Mouse (Mus musculus) CD4-positive helper T cell, adult 2 months (primary cell): ENCODE measurements around the gene Dzip1.

Source experiments
- DNase-seq: peaks from one replicate; pipeline ENCODE4 v3.0.0-alpha.2; 2012; ENCODE audit warnings: low read depth, missing footprints, low spot score

Dzip1 gene

GRCm38 (mm10) chr14:118922667-118923184 lies 2.5 kb downstream of the Dzip1 start:
- peak; percentile 46 for DNase-seq

GRCm38 (mm10) chr14:118922251-118922650 lies 3.0 kb downstream of the Dzip1 start:
- no peak for DNase-seq

GRCm38 (mm10) chr14:118920654-118921053 lies 4.6 kb downstream of the Dzip1 start:
- peak; percentile 31 for DNase-seq

GRCm38 (mm10) chr14:118919025-118919424 lies 6.2 kb downstream of the Dzip1 start:
- DNase-seq: peak; percentile 55

- no peak for DNase-seq
These were observed 11.6 kb downstream of the Dzip1 start for GRCm38 (mm10) chr14:118913651-118914050.

- DNase-seq: no peak
These were observed 13.7 kb downstream of the Dzip1 start for GRCm38 (mm10) chr14:118911521-118911920.

- peak; percentile 73 for DNase-seq
These were observed 14.7 kb downstream of the Dzip1 start for GRCm38 (mm10) chr14:118910332-118911222.

- no peak for DNase-seq
These were observed 15.4 kb downstream of the Dzip1 start for GRCm38 (mm10) chr14:118909872-118910271.

- DNase-seq: no peak
These were observed 17.7 kb downstream of the Dzip1 start for GRCm38 (mm10) chr14:118907592-118907991.

- DNase-seq: no peak
These were observed 21.2 kb downstream of the Dzip1 start for GRCm38 (mm10) chr14:118903867-118904562.

GRCm38 (mm10) chr14:118903397-118903796 lies 21.9 kb downstream of the Dzip1 start:
- no peak for DNase-seq

- DNase-seq: no peak
These were observed 24.3 kb downstream of the Dzip1 start for GRCm38 (mm10) chr14:118900911-118901310.

GRCm38 (mm10) chr14:118899940-118900339 lies 25.3 kb downstream of the Dzip1 start:
- no peak for DNase-seq

- no peak for DNase-seq
These were observed 29.6 kb downstream of the Dzip1 start for GRCm38 (mm10) chr14:118895655-118896054.

GRCm38 (mm10) chr14:118895228-118895627 lies 30.0 kb downstream of the Dzip1 start:
- DNase-seq: no peak

- DNase-seq: no peak
These were observed 35.2 kb downstream of the Dzip1 start for GRCm38 (mm10) chr14:118890101-118890500.

GRCm38 (mm10) chr14:118884250-118884556 lies 41.1 kb downstream of the Dzip1 start:
- no peak for DNase-seq

- no peak for DNase-seq
These were observed 41.7 kb downstream of the Dzip1 start for GRCm38 (mm10) chr14:118883344-118884249.

- no peak for DNase-seq
These were observed 44.6 kb downstream of the Dzip1 start for GRCm38 (mm10) chr14:118880696-118881095.

GRCm38 (mm10) chr14:118878346-118878910 lies 46.8 kb downstream of the Dzip1 start:
- DNase-seq: no peak

GRCm38 (mm10) chr14:118874786-118875415 lies 50.4 kb downstream of the Dzip1 start:
- no peak for DNase-seq
